Mouse (Mus musculus): ENCODE measurements around the gene Grcc10. TPM values are rescaled to one million over a fixed set of nuclear protein-coding genes. Genes with fewer than 3 reads are reported as not detected.

Gene Grcc10
- total RNA-seq (2021) = 100 to 1,000 TPM; 321 to 324 TPM
- long read RNA-seq, experiment 1, transcript Grcc10-203 (2 exons, 424 nt) = minor isoform, 10 of 307 reads
- long read RNA-seq, experiment 1, transcript Grcc10-201 (3 exons, 863 nt) = major isoform, 283 of 307 reads
- long read RNA-seq, experiment 1, partial matches to known transcripts = 0 of 307 reads
- long read RNA-seq, experiment 1, other reads (novel, unspliced or antisense) = 13 of 307 reads
- long read RNA-seq, experiment 2, transcript Grcc10-203 (2 exons, 424 nt) = minor isoform, 9 of 246 reads
- long read RNA-seq, experiment 2, transcript Grcc10-201 (3 exons, 863 nt) = major isoform, 226 of 246 reads
- long read RNA-seq, experiment 2, partial matches to known transcripts = 0 of 246 reads
- long read RNA-seq, experiment 2, other reads (novel, unspliced or antisense) = 9 of 246 reads

- peak; percentile 89 for DNase-seq
Observed at GRCm38 (mm10) chr6:124740888-124741761, at the start of gene Grcc10. TSS of gene Grcc10 (minus strand) at chr6:124741374.

GRCm38 (mm10) chr6:124790121-124790520 is 48.9 kb upstream of the Grcc10 start:
- no peak for DNase-seq

GRCm38 (mm10) chr6:124789519-124789918 is 48.3 kb upstream of the Grcc10 start:
- DNase-seq = no peak

GRCm38 (mm10) chr6:124787722-124788121 is 46.5 kb upstream of the Grcc10 start:
- DNase-seq = no peak

GRCm38 (mm10) chr6:124786756-124787420 is 45.7 kb upstream of the Grcc10 start:
- no peak for DNase-seq

- DNase-seq = no peak
Observed at GRCm38 (mm10) chr6:124782436-124782835, 41.3 kb upstream of the Grcc10 start.

- DNase-seq = no peak
Observed at GRCm38 (mm10) chr6:124780917-124781316, 39.7 kb upstream of the Grcc10 start.

GRCm38 (mm10) chr6:124779984-124780416 is 38.8 kb upstream of the Grcc10 start:
- DNase-seq = no peak

GRCm38 (mm10) chr6:124779222-124779983 is 38.2 kb upstream of the Grcc10 start, which contains the start of gene Lrrc23:
TSS of gene Lrrc23 (minus strand) at chr6:124779727.
- DNase-seq = peak; percentile 38

- no peak for DNase-seq
Observed at GRCm38 (mm10) chr6:124770511-124770910, 29.3 kb upstream of the Grcc10 start.

GRCm38 (mm10) chr6:124770013-124770412 is 28.8 kb upstream of the Grcc10 start:
- DNase-seq = no peak

- peak; percentile 72 for DNase-seq
Observed at GRCm38 (mm10) chr6:124769101-124769765, 28.1 kb upstream of the Grcc10 start, which contains the start of gene Eno2. TSS of gene Eno2 (minus strand) at chr6:124769673.

GRCm38 (mm10) chr6:124768704-124769044 is 27.5 kb upstream of the Grcc10 start:
- no peak for DNase-seq

- DNase-seq = no peak
Observed at GRCm38 (mm10) chr6:124767920-124768703, 26.9 kb upstream of the Grcc10 start.

GRCm38 (mm10) chr6:124767536-124767919 is 26.4 kb upstream of the Grcc10 start:
- DNase-seq = no peak

- DNase-seq = no peak
Observed at GRCm38 (mm10) chr6:124765951-124766350, 24.8 kb upstream of the Grcc10 start.

- peak; percentile 92 for DNase-seq
Observed at GRCm38 (mm10) chr6:124759259-124759658, 18.1 kb upstream of the Grcc10 start.

- no peak for DNase-seq
Observed at GRCm38 (mm10) chr6:124758849-124759232, 17.7 kb upstream of the Grcc10 start.

GRCm38 (mm10) chr6:124757909-124758848 is 17.0 kb upstream of the Grcc10 start:
- peak; percentile 75 for DNase-seq
